Mouse (Mus musculus): ENCODE measurements around the gene Hoxd9. TPM values are rescaled to one million over a fixed set of nuclear protein-coding genes. Genes with fewer than 3 reads are reported as not detected.

Hoxd9 gene
- total and polyA plus RNA-seq, 2 experiments from 2014 or later, result 0.12 to 0.84 TPM

DNA sequence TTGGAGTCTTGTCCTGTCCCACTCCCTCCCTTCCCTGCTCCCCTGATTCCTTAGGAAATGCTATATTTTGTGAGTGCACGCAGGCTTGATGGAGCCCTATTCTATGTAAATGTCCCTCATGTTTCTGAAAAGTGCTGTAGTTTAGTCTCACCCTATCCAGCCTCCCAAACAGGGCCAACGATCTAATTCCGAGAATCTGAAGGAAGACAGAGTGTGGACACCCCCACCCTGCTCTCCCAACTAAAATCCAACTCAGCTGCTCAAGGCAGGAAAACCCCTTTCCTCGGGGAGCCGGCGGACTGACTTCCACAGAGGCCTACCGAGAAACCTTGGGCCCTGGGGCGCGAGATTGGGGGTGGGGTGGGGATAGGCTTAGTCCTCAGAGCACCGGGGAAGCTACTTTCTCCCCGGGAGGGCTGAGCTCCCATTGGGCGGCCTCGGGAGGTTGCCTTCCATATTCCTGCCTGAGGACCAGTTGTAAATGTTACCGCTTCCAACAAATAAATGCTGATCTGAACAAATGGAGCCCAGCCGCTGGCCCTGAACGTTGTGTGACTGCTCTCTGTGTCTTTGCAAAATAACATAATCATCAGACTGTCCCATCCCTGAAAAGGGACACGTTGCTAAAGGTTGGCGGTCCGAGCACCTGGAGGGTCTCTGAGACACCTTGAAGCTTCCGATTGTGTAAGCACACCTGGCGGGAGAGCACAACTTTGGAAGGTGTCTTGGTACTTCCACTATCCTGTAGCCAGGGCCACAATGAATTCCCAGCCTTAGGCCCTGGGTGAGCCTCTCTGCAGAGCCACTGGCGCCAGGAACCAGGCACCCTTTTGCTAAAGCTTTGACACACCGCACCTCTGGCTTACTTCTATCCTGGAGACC lies 2.4 kb downstream of the Hoxd9 start:
- H3K4me3 ChIP-seq (ENCODE audit: low read depth, low read length), result no peak overlapping the region
- H3K27me3 ChIP-seq (ENCODE audit: control insufficient read depth, insufficient read depth, low read length), result peaks cover 99% of the 10 kb centered on the region
- no peak overlapping the region for H3K9ac ChIP-seq (replicated peaks; ENCODE audit: low read depth, low read length)
- H3K4me2 ChIP-seq (ENCODE audit: low read depth, low read length), result no peak overlapping the region
- TF ChIP-seq EP300 (IDR thresholded peaks at IDR 0.05; ENCODE audit: low read depth) (no peak), CTCF (IDR thresholded peaks at IDR 0.05; ENCODE audit: low read depth) (no peak)
- 5% methylated on average over 23 of the region's 23 CpGs for WGBS
- H3K27ac ChIP-seq (ENCODE audit: low read depth), result no peak overlapping the region
- H3K36me3 ChIP-seq (replicated peaks; ENCODE audit: control insufficient read depth, insufficient read depth, low read length), result no peaks in the 10 kb centered on the region
- H3K9me3 ChIP-seq (replicated peaks; ENCODE audit: control insufficient read depth, low read length), result no peaks in the 10 kb centered on the region
- H3K4me1 ChIP-seq (ENCODE audit: control insufficient read depth, insufficient read depth), result no peaks in the 10 kb centered on the region
- ATAC-seq (ENCODE audit: insufficient read depth, low read depth) (no peak), DNase-seq (ENCODE audit: low spot score) (no peak)

DNA sequence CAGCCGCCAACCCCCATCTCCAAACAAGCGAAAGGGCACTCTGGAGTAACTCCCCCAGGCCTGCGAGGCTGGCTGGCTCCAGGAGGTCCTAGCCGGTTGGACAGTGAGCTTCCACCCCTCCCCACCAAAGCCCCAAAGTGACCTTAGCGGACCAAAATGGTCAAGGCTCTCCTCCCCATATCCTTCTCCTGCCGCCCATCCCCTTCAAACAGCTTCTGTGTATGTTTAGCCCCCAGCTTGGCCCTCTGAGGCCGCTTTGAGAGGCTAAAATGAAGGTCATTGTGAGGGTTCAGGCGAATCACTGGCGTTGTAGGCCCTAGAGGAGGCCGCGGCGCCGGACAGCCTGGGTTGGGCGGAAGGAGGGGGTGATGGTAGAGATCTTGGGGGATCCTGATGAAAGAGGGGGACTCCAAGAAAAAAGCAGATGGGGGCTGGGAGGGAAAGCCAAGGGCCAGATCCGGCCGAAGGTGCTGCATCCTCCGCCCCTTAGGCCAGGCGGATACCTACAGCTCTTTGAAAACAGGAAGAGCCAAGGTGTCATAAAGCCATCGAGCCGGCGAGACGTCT lies 3.1 kb downstream of the Hoxd9 start:
- H3K9ac ChIP-seq (replicated peaks; ENCODE audit: low read depth, low read length), result no peak overlapping the region
- H3K4me3 ChIP-seq (ENCODE audit: low read depth, low read length), result no peak overlapping the region
- H3K4me2 ChIP-seq (ENCODE audit: low read depth, low read length), result no peak overlapping the region
- ATAC-seq (ENCODE audit: insufficient read depth, low read depth), result no peak
- no peak for DNase-seq (ENCODE audit: low spot score)
- WGBS, result 7% methylated on average over 22 of the region's 22 CpGs
- TF ChIP-seq EP300 (IDR thresholded peaks at IDR 0.05; ENCODE audit: low read depth), result no peak
- TF ChIP-seq CTCF (IDR thresholded peaks at IDR 0.05; ENCODE audit: low read depth), result no peak
- H3K9me3 ChIP-seq (replicated peaks; ENCODE audit: control insufficient read depth, low read length), result no peaks in the 10 kb centered on the region
- peaks cover 99% of the 10 kb centered on the region for H3K27me3 ChIP-seq (ENCODE audit: control insufficient read depth, insufficient read depth, low read length)
- no peaks in the 10 kb centered on the region for H3K4me1 ChIP-seq (ENCODE audit: control insufficient read depth, insufficient read depth)
- no peaks in the 10 kb centered on the region for H3K36me3 ChIP-seq (replicated peaks; ENCODE audit: control insufficient read depth, insufficient read depth, low read length)
- no peak overlapping the region for H3K27ac ChIP-seq (ENCODE audit: low read depth)

DNA sequence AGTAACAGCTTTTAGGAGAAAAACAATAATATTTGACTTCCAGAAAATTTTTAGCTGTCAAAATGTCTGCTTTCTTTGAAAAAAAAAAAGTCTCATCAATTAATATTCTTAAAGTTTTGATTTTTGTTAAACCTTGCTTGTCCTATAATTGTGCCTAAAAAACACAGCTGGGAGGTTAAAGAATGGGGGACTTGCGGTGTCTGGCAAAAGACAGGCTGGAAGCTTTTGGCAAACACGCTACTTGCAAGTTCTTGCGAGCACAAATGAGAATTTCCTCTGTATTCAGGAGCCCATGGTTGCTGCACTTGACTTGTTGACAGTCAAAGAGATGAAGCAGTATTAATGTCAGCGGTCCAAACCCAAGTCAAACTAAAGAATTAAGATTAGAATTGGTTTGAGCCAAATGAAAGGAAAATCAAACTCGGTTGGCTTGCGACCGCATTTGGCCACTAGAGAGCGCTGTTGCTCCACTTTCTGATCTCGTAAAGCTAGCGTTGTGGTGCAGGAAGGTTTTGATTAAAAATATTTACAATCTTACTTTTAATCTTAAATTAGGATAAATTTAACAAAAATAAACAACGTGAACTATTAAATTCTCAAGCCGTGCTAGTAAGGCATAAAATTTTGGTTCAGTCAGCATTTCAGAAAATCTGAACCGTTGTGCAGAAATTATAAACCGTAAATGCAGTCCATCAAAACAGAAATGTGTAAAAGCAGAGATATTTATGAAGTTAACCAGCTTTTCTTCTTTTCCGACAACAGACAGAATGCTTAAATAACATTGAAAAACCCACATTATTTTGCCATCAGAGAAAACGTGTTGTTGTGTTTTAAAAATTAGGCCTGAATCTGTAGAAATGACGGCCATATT lies 4.7 kb downstream of the Hoxd9 start:
- Histone ChIP-seq H3K4me2 (ENCODE audit: low read depth, low read length) (no peak overlapping the region), H3K9ac (replicated peaks; ENCODE audit: low read depth, low read length) (no peak overlapping the region), H3K4me1 (ENCODE audit: control insufficient read depth, insufficient read depth) (no peaks in the 10 kb centered on the region), H3K4me3 (ENCODE audit: low read depth, low read length) (no peak overlapping the region), H3K36me3 (replicated peaks; ENCODE audit: control insufficient read depth, insufficient read depth, low read length) (no peaks in the 10 kb centered on the region), H3K27ac (ENCODE audit: low read depth) (no peak overlapping the region), H3K27me3 (ENCODE audit: control insufficient read depth, insufficient read depth, low read length) (peaks cover 98% of the 10 kb centered on the region), H3K9me3 (replicated peaks; ENCODE audit: control insufficient read depth, low read length) (no peaks in the 10 kb centered on the region)
- TF ChIP-seq EP300 (IDR thresholded peaks at IDR 0.05; ENCODE audit: low read depth), result no peak
- TF ChIP-seq CTCF (IDR thresholded peaks at IDR 0.05; ENCODE audit: low read depth), result peak; percentile 86
- no peak for ATAC-seq (ENCODE audit: insufficient read depth, low read depth)
- WGBS, result 17% methylated on average over 17 of the region's 17 CpGs
- peak; percentile 65 for DNase-seq (ENCODE audit: low spot score)

DNA sequence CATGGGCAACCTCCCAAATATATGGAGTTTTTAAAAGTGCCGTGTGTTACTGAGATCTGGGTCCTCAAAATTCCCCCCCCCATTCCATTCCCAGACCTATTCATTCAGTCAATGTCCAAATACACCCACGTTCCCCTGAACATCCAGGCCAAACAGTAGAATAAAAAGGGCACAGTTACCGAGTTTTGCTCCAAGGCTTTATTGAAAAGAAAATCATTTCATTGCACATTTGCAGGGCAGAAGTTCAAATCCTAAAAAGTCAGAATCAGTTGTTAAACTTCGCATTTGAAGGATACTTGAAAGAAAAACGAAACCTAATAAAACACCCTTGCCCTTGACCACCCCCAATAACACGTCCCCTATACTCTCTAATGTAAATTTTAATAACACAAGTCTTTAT lies 5.3 kb downstream of the Hoxd9 start:
- Histone ChIP-seq H3K4me1 (ENCODE audit: control insufficient read depth, insufficient read depth) (no peaks in the 10 kb centered on the region), H3K4me2 (ENCODE audit: low read depth, low read length) (no peak overlapping the region), H3K27me3 (ENCODE audit: control insufficient read depth, insufficient read depth, low read length) (peaks cover 98% of the 10 kb centered on the region), H3K27ac (ENCODE audit: low read depth) (no peak overlapping the region), H3K4me3 (ENCODE audit: low read depth, low read length) (no peak overlapping the region), H3K9ac (replicated peaks; ENCODE audit: low read depth, low read length) (no peak overlapping the region), H3K36me3 (replicated peaks; ENCODE audit: control insufficient read depth, insufficient read depth, low read length) (no peaks in the 10 kb centered on the region), H3K9me3 (replicated peaks; ENCODE audit: control insufficient read depth, low read length) (no peaks in the 10 kb centered on the region)
- DNase-seq (ENCODE audit: low spot score) (no peak), ATAC-seq (ENCODE audit: insufficient read depth, low read depth) (no peak)
- no peak for TF ChIP-seq CTCF (IDR thresholded peaks at IDR 0.05; ENCODE audit: low read depth)
- no peak for TF ChIP-seq EP300 (IDR thresholded peaks at IDR 0.05; ENCODE audit: low read depth)
- WGBS, result 23% methylated on average over 6 of the region's 6 CpGs

DNA sequence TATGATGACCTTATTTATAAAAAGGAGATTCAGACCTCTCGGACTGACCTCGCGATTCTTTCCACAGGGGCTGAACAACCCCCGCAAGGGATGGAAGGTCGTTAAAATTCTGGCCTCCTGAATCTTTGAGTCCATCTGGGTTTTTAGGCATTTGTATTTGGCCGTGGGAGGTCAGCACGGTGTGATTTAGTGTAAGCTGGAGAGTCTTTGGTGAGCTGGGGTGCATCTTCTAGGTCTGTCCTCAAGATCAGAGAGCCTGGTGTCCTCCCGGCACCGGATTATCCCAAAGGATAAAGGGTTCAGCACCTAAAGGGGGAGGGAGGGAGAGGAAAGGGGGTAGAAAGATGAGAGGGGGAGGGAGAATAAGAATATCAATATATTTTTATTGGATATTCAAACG lies 5.8 kb downstream of the Hoxd9 start:
- Histone ChIP-seq H3K4me2 (ENCODE audit: low read depth, low read length) (no peak overlapping the region), H3K4me3 (ENCODE audit: low read depth, low read length) (no peak overlapping the region), H3K27ac (ENCODE audit: low read depth) (no peak overlapping the region), H3K9me3 (replicated peaks; ENCODE audit: control insufficient read depth, low read length) (no peaks in the 10 kb centered on the region), H3K36me3 (replicated peaks; ENCODE audit: control insufficient read depth, insufficient read depth, low read length) (no peaks in the 10 kb centered on the region), H3K9ac (replicated peaks; ENCODE audit: low read depth, low read length) (no peak overlapping the region), H3K4me1 (ENCODE audit: control insufficient read depth, insufficient read depth) (no peaks in the 10 kb centered on the region), H3K27me3 (ENCODE audit: control insufficient read depth, insufficient read depth, low read length) (peaks cover 98% of the 10 kb centered on the region)
- WGBS, result 13% methylated on average over 10 of the region's 10 CpGs
- ATAC-seq (ENCODE audit: insufficient read depth, low read depth), result no peak
- no peak for TF ChIP-seq CTCF (IDR thresholded peaks at IDR 0.05; ENCODE audit: low read depth)
- no peak for TF ChIP-seq EP300 (IDR thresholded peaks at IDR 0.05; ENCODE audit: low read depth)
- DNase-seq (ENCODE audit: low spot score), result no peak

All from heart, postnatal 0 days (tissue).